8 mouse cellular contexts compared by ENCODE assay signal in the genomic region with DNA sequence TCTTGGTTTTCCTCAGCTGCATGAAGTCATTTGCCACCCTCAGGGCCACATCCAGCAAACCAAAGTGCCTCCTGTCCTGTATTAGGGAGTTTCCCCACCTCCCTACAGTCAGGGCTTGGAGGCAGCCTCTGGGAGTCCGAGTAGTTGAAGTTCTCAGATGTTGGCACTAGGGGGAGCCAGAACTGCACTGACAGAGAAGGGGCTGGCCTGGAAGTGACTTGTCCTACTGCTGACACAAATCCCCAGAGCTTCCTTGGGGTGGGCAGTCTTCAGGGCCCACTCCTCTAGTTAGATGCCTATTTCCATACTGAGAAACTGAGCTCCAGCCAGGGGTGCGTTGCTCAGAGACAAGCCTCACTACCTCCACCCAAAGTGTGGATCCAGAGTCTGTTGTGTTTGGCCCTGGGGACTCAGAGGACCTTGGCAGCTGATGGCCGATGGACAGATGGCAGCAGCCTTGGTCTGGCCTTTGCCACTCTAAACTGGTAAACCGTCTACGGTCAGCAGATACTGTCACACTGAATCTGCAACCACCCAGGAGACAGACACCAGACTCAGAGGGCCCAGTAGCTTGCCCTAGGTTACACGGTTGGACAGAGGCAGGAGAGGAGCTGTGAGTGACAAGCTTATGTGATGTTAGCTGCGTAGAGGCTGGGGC. TPM values are rescaled to one million over a fixed set of nuclear protein-coding genes. Genes with fewer than 3 reads are reported as not detected.
A peak's percentile ranks its signal among the peaks of the same experiment; 100 is the strongest.
DNase-seq lines count a peak whose midpoint lies in the region; ATAC-seq and TF ChIP-seq lines count a peak whose summit lies in the region.

No protein-coding gene starts in this region.

- H3K4me3 ChIP-seq in ES-E14 (ENCODE audit: insufficient read depth in 1 of 2, low read depth in 1 of 2, low read length in 2 of 2, poor library complexity in 1 of 2, severe bottlenecking in 1 of 2) = no peak overlapping the region
- H3K4me3 ChIP-seq in heart, embryonic 16.5 days (ENCODE audit: low read length) = no peak overlapping the region
- H3K4me3 ChIP-seq in liver, embryonic 15.5 days (replicated peaks) = no peak overlapping the region
- H3K4me3 ChIP-seq in olfactory bulb, adult 2 months (ENCODE audit: insufficient read depth, low read depth, low read length) = no peak overlapping the region

- no peak overlapping the region for H3K27ac ChIP-seq in ES-E14 (ENCODE audit: insufficient read depth, low read depth, low read length, poor library complexity, severe bottlenecking)
- H3K27ac ChIP-seq in heart, embryonic 16.5 days (ENCODE audit: low read length) = peak overlapping the region; percentile 5; the same call in 1 of the 2 replicates
- H3K27ac ChIP-seq in liver, embryonic 15.5 days (replicated peaks) = no peak overlapping the region
- no peak overlapping the region for H3K27ac ChIP-seq in olfactory bulb, adult 2 months (ENCODE audit: insufficient read depth, low read depth, low read length)

- no peaks in the 10 kb centered on the region for H3K27me3 ChIP-seq in heart, embryonic 16.5 days (ENCODE audit: control insufficient read depth, insufficient read depth, low read length)
- no peaks in the 10 kb centered on the region for H3K27me3 ChIP-seq in liver, embryonic 15.5 days

- H3K4me1 ChIP-seq in ES-E14 (ENCODE audit: control insufficient read depth in 2 of 2, insufficient read depth in 2 of 2, low read length in 2 of 2, poor library complexity in 1 of 2) = peaks cover 0 to 17% of the 10 kb centered on the region in 2 experiments; a peak in 3 of 4 replicates
- H3K4me1 ChIP-seq in heart, embryonic 16.5 days (ENCODE audit: control insufficient read depth, insufficient read depth, low read length) = peaks cover 32% of the 10 kb centered on the region
- peaks cover 8% of the 10 kb centered on the region for H3K4me1 ChIP-seq in liver, embryonic 15.5 days (replicated peaks)
- H3K4me1 ChIP-seq in olfactory bulb, adult 2 months (ENCODE audit: control insufficient read depth, insufficient read depth, low read length) = peaks cover 60% of the 10 kb centered on the region

- DNase-seq in ES-E14 (ENCODE audit: low read depth, low spot score) = peak; percentile 86
- peak; percentile 83 for DNase-seq in brain, embryonic 14.5 days (ENCODE audit: low read depth)
- DNase-seq in fibroblast of lung, adult 2 months (ENCODE audit: low read depth) = peak; percentile 65
- DNase-seq in kidney, postnatal 14 days = peak; percentile 85
- DNase-seq in thymus, postnatal 0 days (ENCODE audit: low spot score) = peak; percentile 83

- peak; percentile 42 for ATAC-seq in heart, embryonic 16.5 days (replicated peaks; ENCODE audit: extremely low read depth, insufficient read depth, low FRiP score)
- 0 out of 2 replicates have a peak, but pooled peaks have one; percentile 45 for ATAC-seq in liver, embryonic 15.5 days (ENCODE audit: insufficient read depth)

- peaks cover 27% of the 10 kb centered on the region for H3K36me3 ChIP-seq in ES-E14 (ENCODE audit: control insufficient read depth, insufficient read depth, low read length, poor library complexity, severe bottlenecking)
- peaks cover 20% of the 10 kb centered on the region for H3K36me3 ChIP-seq in heart, embryonic 16.5 days (ENCODE audit: control insufficient read depth, insufficient read depth)
- no peaks in the 10 kb centered on the region for H3K36me3 ChIP-seq in liver, embryonic 15.5 days (replicated peaks)

- no peak overlapping the region for H3K4me2 ChIP-seq in heart, embryonic 16.5 days (ENCODE audit: low read depth, low read length)
- H3K4me2 ChIP-seq in liver, embryonic 15.5 days = no peak overlapping the region

- 38% methylated on average over 7 of the region's 7 CpGs for WGBS in heart, embryonic 16.5 days
- 33% methylated on average over 7 of the region's 7 CpGs for WGBS in liver, embryonic 15.5 days (ENCODE audit: insufficient replicate concordance)
- whole genome bisulfite sequencing in olfactory bulb, adult 2 months = 57% methylated on average over 7 of the region's 7 CpGs

- in situ Hi-C loops in ES-E14 (cut with MboI; ENCODE audit: low sequenced_read_pairs in 2 of 2, unreplicated experiment in 2 of 2) = no loop called here

- no peak for TF ChIP-seq POLR2A in brain, embryonic 14.5 days (IDR thresholded peaks at IDR 0.05; ENCODE audit: borderline replicate concordance, extremely low read depth, insufficient read depth, insufficient read length, poor library complexity, severe bottlenecking)
- TF ChIP-seq POLR2A in olfactory bulb, adult 2 months (IDR thresholded peaks at IDR 0.05; ENCODE audit: insufficient read depth, low read depth, low read length) = no peak

- H3K9me3 ChIP-seq in ES-E14 (ENCODE audit: control insufficient read depth, insufficient read depth, low read depth, low read length) = no peaks in the 10 kb centered on the region
- H3K9me3 ChIP-seq in heart, embryonic 16.5 days (replicated peaks; ENCODE audit: control insufficient read depth, low read length) = no peaks in the 10 kb centered on the region
- no peaks in the 10 kb centered on the region for H3K9me3 ChIP-seq in liver, embryonic 15.5 days (replicated peaks)

- peak; percentile 90 for TF ChIP-seq CTCF in brain, embryonic 14.5 days (IDR thresholded peaks at IDR 0.05; ENCODE audit: borderline replicate concordance, extremely low read depth, insufficient read depth, insufficient read length)
- TF ChIP-seq CTCF in olfactory bulb, adult 2 months (IDR thresholded peaks at IDR 0.05; ENCODE audit: insufficient read depth, low read depth, low read length) = peak; percentile 61

- H3K9ac ChIP-seq in ES-E14 (ENCODE audit: insufficient read depth, low read depth, low read length, poor library complexity, severe bottlenecking) = no peak overlapping the region
- no peak overlapping the region for H3K9ac ChIP-seq in heart, embryonic 16.5 days (ENCODE audit: low read length)
- no peak overlapping the region for H3K9ac ChIP-seq in liver, embryonic 15.5 days

TF ChIP-seq in ES-E14, 5 proteins besides CTCF, POLR2A, EP300 and RAD21:
- TF ChIP-seq ZNF384 (IDR thresholded peaks at IDR 0.05; ENCODE audit: low read depth, low read length) (no peak), ZC3H11A (IDR thresholded peaks at IDR 0.05; ENCODE audit: borderline replicate concordance, low read depth, low read length) (peak; percentile 59; the same call in 1 of the 2 replicates)

RNA-seq across cellular contexts. Expression of a gene that starts 10.3 kb away (rescaled TPM):
- 77.4 and 90.8 TPM in 2 replicates for total RNA-seq in ES-E14 (2012; rRNA removed)
- 31.0 and 41.5 TPM in 2 replicates for polyA plus RNA-seq in brain, embryonic 14.5 days (2012; rRNA removed)
- 470 and 488 TPM in 2 replicates for polyA plus RNA-seq in heart, embryonic 16.5 days (2015; fragmentation: Nextera tagmentation; extraction: Ambion mirVana)
- 4.7 and 6.6 TPM in 2 replicates for polyA plus RNA-seq in liver, embryonic 15.5 days (2015; fragmentation: Nextera tagmentation; extraction: Ambion mirVana)
- polyA plus RNA-seq in olfactory bulb, adult 2 months (2012; ENCODE audit: insufficient read depth, insufficient read length, low replicate concordance, missing spikeins) = not detected in 2 replicates
- polyA plus RNA-seq in thymus, postnatal 0 days (2015; fragmentation: Nextera tagmentation; extraction: Ambion mirVana) = 2.0 and 2.4 TPM in 2 replicates

RNA-seq across cellular contexts. Expression of a gene that starts 14.5 kb away (rescaled TPM):
- total RNA-seq in ES-E14 (2012; rRNA removed) = 18.3 and 36.8 TPM in 2 replicates
- polyA plus RNA-seq in brain, embryonic 14.5 days (2012; rRNA removed) = 27.1 and 38.0 TPM in 2 replicates
- polyA plus RNA-seq in heart, embryonic 16.5 days (2015; fragmentation: Nextera tagmentation; extraction: Ambion mirVana) = 170 and 176 TPM in 2 replicates
- 23.5 and 29.5 TPM in 2 replicates for polyA plus RNA-seq in liver, embryonic 15.5 days (2015; fragmentation: Nextera tagmentation; extraction: Ambion mirVana)
- not detected in 2 replicates for polyA plus RNA-seq in olfactory bulb, adult 2 months (2012; ENCODE audit: insufficient read depth, insufficient read length, low replicate concordance, missing spikeins)
- polyA plus RNA-seq in thymus, postnatal 0 days (2015; fragmentation: Nextera tagmentation; extraction: Ambion mirVana) = 25.9 and 28.5 TPM in 2 replicates

RNA-seq across cellular contexts. Expression of a gene that starts 32.4 kb away (rescaled TPM):
- total RNA-seq in ES-E14 (2012; rRNA removed) = 18.0 and 27.2 TPM in 2 replicates
- 16.2 and 22.6 TPM in 2 replicates for polyA plus RNA-seq in brain, embryonic 14.5 days (2012; rRNA removed)
- polyA plus RNA-seq in heart, embryonic 16.5 days (2015; fragmentation: Nextera tagmentation; extraction: Ambion mirVana) = 33.4 and 34.1 TPM in 2 replicates
- 11.6 and 11.7 TPM in 2 replicates for polyA plus RNA-seq in liver, embryonic 15.5 days (2015; fragmentation: Nextera tagmentation; extraction: Ambion mirVana)
- not detected in 2 replicates for polyA plus RNA-seq in olfactory bulb, adult 2 months (2012; ENCODE audit: insufficient read depth, insufficient read length, low replicate concordance, missing spikeins)
- polyA plus RNA-seq in thymus, postnatal 0 days (2015; fragmentation: Nextera tagmentation; extraction: Ambion mirVana) = 5.5 and 5.7 TPM in 2 replicates

RNA-seq across cellular contexts. Expression of a gene that starts 45.0 kb away (rescaled TPM):
- total RNA-seq in ES-E14 (2012; rRNA removed) = 9.4 and 14.8 TPM in 2 replicates
- polyA plus RNA-seq in brain, embryonic 14.5 days (2012; rRNA removed) = 21.7 and 23.9 TPM in 2 replicates
- polyA plus RNA-seq in heart, embryonic 16.5 days (2015; fragmentation: Nextera tagmentation; extraction: Ambion mirVana) = 40.6 and 40.7 TPM in 2 replicates
- polyA plus RNA-seq in liver, embryonic 15.5 days (2015; fragmentation: Nextera tagmentation; extraction: Ambion mirVana) = 7.9 and 8.5 TPM in 2 replicates
- not detected in 2 replicates for polyA plus RNA-seq in olfactory bulb, adult 2 months (2012; ENCODE audit: insufficient read depth, insufficient read length, low replicate concordance, missing spikeins)
- 24.3 and 25.3 TPM in 2 replicates for polyA plus RNA-seq in thymus, postnatal 0 days (2015; fragmentation: Nextera tagmentation; extraction: Ambion mirVana)

RNA-seq across cellular contexts. Expression of a gene that starts 56.4 kb away (rescaled TPM):
- 0.37 and 0.71 TPM in 2 replicates for total RNA-seq in ES-E14 (2012; rRNA removed)
- polyA plus RNA-seq in brain, embryonic 14.5 days (2012; rRNA removed) = 0.26 and 0.33 TPM in 2 replicates
- not detected in 2 replicates for polyA plus RNA-seq in heart, embryonic 16.5 days (2015; fragmentation: Nextera tagmentation; extraction: Ambion mirVana)
- not detected in 2 replicates for polyA plus RNA-seq in liver, embryonic 15.5 days (2015; fragmentation: Nextera tagmentation; extraction: Ambion mirVana)
- polyA plus RNA-seq in olfactory bulb, adult 2 months (2012; ENCODE audit: insufficient read depth, insufficient read length, low replicate concordance, missing spikeins) = not detected in 2 replicates
- polyA plus RNA-seq in thymus, postnatal 0 days (2015; fragmentation: Nextera tagmentation; extraction: Ambion mirVana) = 0.08 TPM in 1 of 2 replicates, not detected in the other

Comparison
In these comparisons a context has a peak if more than half of its experiments do, and no peak if none do; other contexts are left out.
1. RNA of a gene that starts 14.5 kb away (polyA plus RNA-seq): 170 to 176 TPM in heart, embryonic 16.5 days, 27.1 to 38.0 TPM in brain, embryonic 14.5 days, 25.9 to 28.5 TPM in thymus, postnatal 0 days and 23.5 to 29.5 TPM in liver, embryonic 15.5 days; not detected in olfactory bulb, adult 2 months; every median in the first group is over 10 times any median in the second.
2. Peak in every context shown above with its lines, with median percentiles within 50 percentile points of each other: DNase-seq.